ENCODE assay signal across 7 mouse cellular contexts in genomic region chr11:63951831-63952631, GRCm38 (mm10). TPM values are rescaled to one million over a fixed set of nuclear protein-coding genes. Genes with fewer than 3 reads are reported as not detected.
A peak's percentile ranks its signal among the peaks of the same experiment; 100 is the strongest.
DNase-seq lines count a peak whose midpoint lies in the region; ATAC-seq and TF ChIP-seq lines count a peak whose summit lies in the region.

No protein-coding gene starts in this region.

- peaks cover 26% of the 10 kb centered on the region for H3K27me3 ChIP-seq in G1E (ENCODE audit: insufficient read depth, low read length)
- H3K27me3 ChIP-seq in hindbrain, embryonic 12.5 days: peaks cover 15% of the 10 kb centered on the region
- no peaks in the 10 kb centered on the region for H3K27me3 ChIP-seq in liver, adult 2 months (ENCODE audit: control insufficient read depth, insufficient read depth, low read length)
- H3K27me3 ChIP-seq in midbrain, embryonic 16.5 days (ENCODE audit: control insufficient read depth, insufficient read depth, low read depth, low read length): no peaks in the 10 kb centered on the region

- H3K9me3 ChIP-seq in G1E (replicated peaks): no peaks in the 10 kb centered on the region
- no peaks in the 10 kb centered on the region for H3K9me3 ChIP-seq in hindbrain, embryonic 12.5 days (replicated peaks)
- no peaks in the 10 kb centered on the region for H3K9me3 ChIP-seq in midbrain, embryonic 16.5 days (replicated peaks; ENCODE audit: control insufficient read depth, low read length, poor library complexity, severe bottlenecking)

- peak overlapping the region; percentile 18; the same call in 1 of the 2 replicates for H3K4me3 ChIP-seq in G1E (ENCODE audit: low read depth, low read length)
- peak overlapping the region; percentile 24 for H3K4me3 ChIP-seq in hindbrain, embryonic 12.5 days
- peak overlapping the region; percentile 40; the same call in 1 of the 2 replicates for H3K4me3 ChIP-seq in liver, adult 2 months (ENCODE audit: insufficient read depth, low read depth, low read length)
- no peak overlapping the region for H3K4me3 ChIP-seq in midbrain, embryonic 16.5 days (ENCODE audit: low read depth, low read length)

- no peak for DNase-seq in G1E (ENCODE audit: low spot score)
- DNase-seq in adrenal gland, postnatal 36 days: peak; percentile 33 to 54
- peak; percentile 55 for DNase-seq in gastrocnemius, adult 18-20 months (ENCODE audit: low spot score)
- peak; percentile 46 for DNase-seq in liver, adult 2 months (ENCODE audit: extremely low read depth, low read depth, low spot score)
- DNase-seq in natural killer cell, adult 2 months (ENCODE audit: low spot score in 2 of 2): no peak

- H3K27ac ChIP-seq in hindbrain, embryonic 12.5 days: peak overlapping the region; percentile 4
- H3K27ac ChIP-seq in liver, adult 2 months (replicated peaks; ENCODE audit: insufficient read depth, low read depth, low read length): no peak overlapping the region
- H3K27ac ChIP-seq in midbrain, embryonic 16.5 days (ENCODE audit: low read length): no peak overlapping the region

- peaks cover 11% of the 10 kb centered on the region for H3K4me1 ChIP-seq in G1E (ENCODE audit: insufficient read depth, low read depth, low read length)
- H3K4me1 ChIP-seq in hindbrain, embryonic 12.5 days: peaks cover 29% of the 10 kb centered on the region
- no peaks in the 10 kb centered on the region; the same call in 1 of the 2 replicates for H3K4me1 ChIP-seq in liver, adult 2 months (ENCODE audit: control insufficient read depth, insufficient read depth, low read length)
- H3K4me1 ChIP-seq in midbrain, embryonic 16.5 days (ENCODE audit: control insufficient read depth, insufficient read depth, low read length): peaks cover 14% of the 10 kb centered on the region; the same call in 1 of the 2 replicates

- no peak for TF ChIP-seq CTCF in G1E (IDR thresholded peaks at IDR 0.05; ENCODE audit: low read depth, low read length)
- TF ChIP-seq CTCF in liver, adult 2 months (IDR thresholded peaks at IDR 0.05; ENCODE audit: low read depth, low read length): no peak

- peak; percentile 45; the same call in 1 of the 2 replicates for ATAC-seq in G1E (ENCODE audit: extremely low read depth, insufficient number of reproducible peaks, low FRiP score, poor library complexity, severe bottlenecking)
- ATAC-seq in hindbrain, embryonic 12.5 days (ENCODE audit: low FRiP score): peak; percentile 85
- peak; percentile 73 for ATAC-seq in midbrain, embryonic 16.5 days

- no peaks in the 10 kb centered on the region for H3K79me2 ChIP-seq in liver, adult 2 months (ENCODE audit: control insufficient read depth, insufficient read depth, low read length)

- peak overlapping the region; percentile 47 for H3K4me2 ChIP-seq in hindbrain, embryonic 12.5 days (replicated peaks)
- H3K4me2 ChIP-seq in midbrain, embryonic 16.5 days (ENCODE audit: low read length): peak overlapping the region; percentile 46

- no peaks in the 10 kb centered on the region for H3K36me3 ChIP-seq in G1E (replicated peaks)
- no peaks in the 10 kb centered on the region for H3K36me3 ChIP-seq in hindbrain, embryonic 12.5 days
- no peaks in the 10 kb centered on the region for H3K36me3 ChIP-seq in liver, adult 2 months (ENCODE audit: control insufficient read depth, insufficient read depth, low read length)
- H3K36me3 ChIP-seq in midbrain, embryonic 16.5 days (ENCODE audit: control insufficient read depth, insufficient read depth, low read length): no peaks in the 10 kb centered on the region

- no peak for TF ChIP-seq POLR2A in liver, adult 2 months (IDR thresholded peaks at IDR 0.05; ENCODE audit: extremely low read depth, insufficient read depth, low read length)

- 5% methylated on average over 19 of the region's 19 CpGs for WGBS in hindbrain, embryonic 12.5 days
- WGBS in liver, adult 2 months: 19% methylated on average over 19 of the region's 19 CpGs
- 6% methylated on average over 19 of the region's 19 CpGs for WGBS in midbrain, embryonic 16.5 days

- H3K9ac ChIP-seq in hindbrain, embryonic 12.5 days: peak overlapping the region; percentile 10; the same call in 1 of the 2 replicates
- H3K9ac ChIP-seq in liver, adult 2 months (ENCODE audit: low read depth, low read length): no peak overlapping the region
- 0 out of 2 replicates have a peak overlapping the region, but pooled peaks have one; percentile 2 for H3K9ac ChIP-seq in midbrain, embryonic 16.5 days (ENCODE audit: low read depth, low read length)

RNA-seq across cellular contexts. Expression of gene Hs3st3b1, which starts 29.9 kb away (rescaled TPM):
- total RNA-seq in G1E (2014; fragmentation: Nextera tagmentation) (not detected in 2 replicates), G1E (2017) (0.05 and 0.12 TPM in 2 replicates)
- not detected in 2 replicates for polyA plus RNA-seq in G1E (2012)
- 1 to 10 TPM; 2.0 to 2.3 TPM for total RNA-seq in adrenal gland, postnatal 36 days (2021)
- total RNA-seq in gastrocnemius, adult 18-20 months (2021): under 1 TPM; 0.25 to 0.31 TPM
- 11.2 and 15.1 TPM in 2 replicates for polyA plus RNA-seq in hindbrain, embryonic 12.5 days (2016; fragmentation: Nextera tagmentation; extraction: Ambion mirVana)
- total RNA-seq in liver, adult 2 months (2014; rRNA removed): 38.5 and 45.6 TPM in 2 replicates
- polyA plus RNA-seq in liver, adult 2 months (2012; rRNA removed): 57.5 and 57.7 TPM in 2 replicates
- polyA plus RNA-seq in midbrain, embryonic 16.5 days (2015; fragmentation: Nextera tagmentation; extraction: Ambion mirVana): 9.4 and 15.4 TPM in 2 replicates

Comparison
In these comparisons a context has a peak if more than half of its experiments do, and no peak if none do; other contexts are left out.
1. DNase-seq: peak in adrenal gland, postnatal 36 days (2 of 2), gastrocnemius, adult 18-20 months (single experiment) and liver, adult 2 months (single experiment); none in G1E (single experiment) and natural killer cell, adult 2 months (0 of 2).
2. RNA of gene Hs3st3b1, which starts 29.9 kb away (total RNA-seq): 38.5 to 45.6 TPM in liver, adult 2 months; 2.0 to 2.3 TPM in adrenal gland, postnatal 36 days, 0.25 to 0.31 TPM in gastrocnemius, adult 18-20 months and 0.05 to 0.12 TPM in G1E; every median in the first group is over 10 times any median in the second.
3. Peak in every context shown above with its lines, with median percentiles within 50 percentile points of each other: ATAC-seq.